Mouse (Mus musculus) G1E (cell line): ENCODE results near the gene Ipcef1. TPM values are rescaled to one million over a fixed set of nuclear protein-coding genes. Genes with fewer than 3 reads are reported as not detected.

Source experiments
- ATAC-seq: 2 replicates; pipeline ENCODE4 v1.8.0; 2016; ENCODE audit warnings: mild to moderate bottlenecking; ENCODE audit not compliant: insufficient number of reproducible peaks, poor library complexity, low FRiP score, severe bottlenecking; ENCODE audit errors: extremely low read depth
- DNase-seq: peaks from one replicate; pipeline ENCODE4 v3.0.0; 2012; ENCODE audit warnings: low spot score
- H3K27me3 ChIP-seq: 2 replicates; pipeline ENCODE4 v1.6.1; 2012; ENCODE audit warnings: mild to moderate bottlenecking, low read length, inconsistent platforms; ENCODE audit not compliant: insufficient read depth
- H3K36me3 ChIP-seq: replicated peaks from 2 replicates; pipeline ENCODE3; 2012; ENCODE audit warnings: mild to moderate bottlenecking, inconsistent platforms
- H3K4me1 ChIP-seq: 2 replicates; pipeline ENCODE4 v1.6.1; 2012; ENCODE audit warnings: low read depth, low read length, inconsistent platforms, mixed read lengths; ENCODE audit not compliant: insufficient read depth
- H3K4me3 ChIP-seq: 2 replicates; pipeline ENCODE4 v1.5.1; 2012; ENCODE audit warnings: low read depth, mild to moderate bottlenecking, inconsistent platforms, low read length, moderate library complexity, mixed read lengths
- H3K9me3 ChIP-seq: replicated peaks from 2 replicates; pipeline ENCODE4 v1.6.1; 2012; ENCODE audit warnings: inconsistent platforms
- CTCF ChIP-seq: IDR thresholded peaks from 2 replicates; pipeline ENCODE4 v1.5.1; 2012; ENCODE audit warnings: low read depth, low read length, inconsistent platforms, mixed read lengths
- GATA1 ChIP-seq: IDR thresholded peaks from 2 replicates; pipeline ENCODE4 v1.6.1; 2012; ENCODE audit warnings: borderline replicate concordance, low read length, inconsistent platforms, mixed read lengths
- GATA2 ChIP-seq: IDR thresholded peaks from 2 replicates; pipeline ENCODE4 v1.6.1; 2012; ENCODE audit warnings: low read depth, low read length, inconsistent platforms, borderline replicate concordance
- POLR2AphosphoS5 ChIP-seq: IDR thresholded peaks from 2 replicates; pipeline ENCODE4 v1.6.1; 2012; ENCODE audit warnings: low read depth, low read length, inconsistent platforms; ENCODE audit not compliant: insufficient replicate concordance
- TAL1 ChIP-seq: conservative IDR thresholded peaks from 2 replicates; pipeline ENCODE4 v1.6.1; 2012; ENCODE audit warnings: low read depth, low read length, inconsistent platforms, mixed read lengths
- polyA plus RNA-seq: library from polyadenylated mRNA; stranded (reverse); fragments of >175 nt; gene quantifications from 2 replicates; pipeline ENCODE4 v1.2.3, GENCODE M21; 2012
- total RNA-seq, 2 experiments: library from RNA; stranded (forward) in 1 of 2; stranded (reverse) in 1 of 2; fragments of 200-1000 nt in 1 of 2; fragments of >200 nt in 1 of 2; fragmentation: Nextera tagmentation in 1 of 2; gene quantifications; 2 replicates each; pipeline ENCODE4 v1.2.3; 2014 to 2017

Gene Ipcef1
- total and polyA plus RNA-seq, 3 experiments: 0.11 TPM; not detected in 2

GRCm38 (mm10) chr10:6979789-6980188 is 72.5 kb downstream of the Ipcef1 start:
- H3K27me3 ChIP-seq: no peaks in the 10 kb centered on the region
- H3K9me3 ChIP-seq: no peaks in the 10 kb centered on the region
- TF ChIP-seq TAL1 (no peak), POLR2AphosphoS5 (no peak), GATA2 (no peak), GATA1 (no peak), CTCF (no peak)
- ATAC-seq: no peak
- no peak for DNase-seq
- no peaks in the 10 kb centered on the region for H3K4me1 ChIP-seq
- H3K36me3 ChIP-seq: no peaks in the 10 kb centered on the region
- no peak overlapping the region for H3K4me3 ChIP-seq

DNA sequence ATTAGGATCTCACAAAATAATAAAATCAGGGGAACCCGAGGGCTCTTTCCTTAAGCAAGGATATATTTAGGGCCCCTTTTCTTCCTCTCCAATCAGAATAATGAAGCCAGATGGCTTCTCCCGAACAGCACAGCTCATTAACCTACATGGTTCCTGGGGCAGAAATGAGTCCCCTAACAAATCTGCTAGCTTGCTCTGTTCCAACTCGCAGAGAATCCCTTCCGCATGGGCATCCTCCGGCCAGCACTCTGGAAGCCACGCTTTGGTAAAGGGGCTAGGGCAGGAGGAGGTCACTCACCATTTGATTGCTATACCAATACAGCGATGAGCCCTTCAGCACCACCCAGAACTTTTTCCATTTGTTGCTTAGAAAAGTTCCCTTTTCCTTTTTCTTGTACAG is 73.1 kb downstream of the Ipcef1 start:
- TF ChIP-seq POLR2AphosphoS5: no peak
- no peak for TF ChIP-seq GATA1
- no peak for TF ChIP-seq CTCF
- TF ChIP-seq GATA2: no peak
- TF ChIP-seq TAL1: no peak
- DNase-seq (no peak), ATAC-seq (no peak)
- Histone ChIP-seq H3K36me3 (no peaks in the 10 kb centered on the region), H3K27me3 (no peaks in the 10 kb centered on the region), H3K4me1 (no peaks in the 10 kb centered on the region), H3K9me3 (no peaks in the 10 kb centered on the region), H3K4me3 (no peak overlapping the region)

GRCm38 (mm10) chr10:6978733-6979132 is 73.5 kb downstream of the Ipcef1 start:
- ATAC-seq (no peak), DNase-seq (no peak)
- H3K36me3 ChIP-seq: no peaks in the 10 kb centered on the region
- no peaks in the 10 kb centered on the region for H3K27me3 ChIP-seq
- no peaks in the 10 kb centered on the region for H3K4me1 ChIP-seq
- TF ChIP-seq TAL1: no peak
- no peaks in the 10 kb centered on the region for H3K9me3 ChIP-seq
- H3K4me3 ChIP-seq: no peak overlapping the region

- no peaks in the 10 kb centered on the region for H3K4me1 ChIP-seq
- H3K27me3 ChIP-seq: no peaks in the 10 kb centered on the region
- no peak overlapping the region for H3K4me3 ChIP-seq
- no peaks in the 10 kb centered on the region for H3K9me3 ChIP-seq
- TF ChIP-seq CTCF (no peak), GATA2 (no peak), TAL1 (no peak), POLR2AphosphoS5 (no peak), GATA1 (no peak)
- no peak for ATAC-seq
- H3K36me3 ChIP-seq: no peaks in the 10 kb centered on the region
- no peak for DNase-seq
Observed at GRCm38 (mm10) chr10:6977843-6978242, 74.4 kb downstream of the Ipcef1 start.

DNA sequence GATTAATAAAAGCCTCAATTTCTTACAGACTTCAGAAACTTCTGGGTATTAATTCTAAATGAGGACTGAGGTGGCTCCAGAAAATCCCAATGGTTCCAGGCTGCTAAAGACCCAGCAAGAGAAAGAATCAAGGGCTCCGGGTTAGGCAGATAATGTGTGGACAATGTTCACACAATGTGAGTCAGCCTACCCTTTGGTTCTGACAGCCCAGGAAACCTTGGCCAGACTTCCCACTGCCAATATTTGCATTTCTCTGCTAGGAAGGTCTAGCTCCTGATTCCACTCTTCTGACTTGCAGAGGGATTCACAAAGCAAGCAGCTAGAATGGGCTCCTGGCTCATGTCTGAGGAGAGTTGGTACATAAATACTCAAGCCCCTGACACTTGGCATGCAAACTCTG is 83.9 kb downstream of the Ipcef1 start:
- DNase-seq: no peak
- Histone ChIP-seq H3K4me1 (no peaks in the 10 kb centered on the region), H3K4me3 (no peak overlapping the region), H3K36me3 (no peaks in the 10 kb centered on the region), H3K9me3 (no peaks in the 10 kb centered on the region), H3K27me3 (no peaks in the 10 kb centered on the region)
- ATAC-seq: no peak
- TF ChIP-seq GATA1 (no peak), POLR2AphosphoS5 (no peak), TAL1 (no peak)

- H3K9me3 ChIP-seq: no peaks in the 10 kb centered on the region
- ATAC-seq: no peak
- no peak for TF ChIP-seq GATA2
- no peak for TF ChIP-seq POLR2AphosphoS5
- no peak for TF ChIP-seq GATA1
- no peak for TF ChIP-seq TAL1
- no peak for TF ChIP-seq CTCF
- no peaks in the 10 kb centered on the region for H3K27me3 ChIP-seq
- no peaks in the 10 kb centered on the region for H3K36me3 ChIP-seq
- no peaks in the 10 kb centered on the region for H3K4me1 ChIP-seq
- H3K4me3 ChIP-seq: no peak overlapping the region
- no peak for DNase-seq
Observed at GRCm38 (mm10) chr10:6967588-6968242, 84.6 kb downstream of the Ipcef1 start.

DNA sequence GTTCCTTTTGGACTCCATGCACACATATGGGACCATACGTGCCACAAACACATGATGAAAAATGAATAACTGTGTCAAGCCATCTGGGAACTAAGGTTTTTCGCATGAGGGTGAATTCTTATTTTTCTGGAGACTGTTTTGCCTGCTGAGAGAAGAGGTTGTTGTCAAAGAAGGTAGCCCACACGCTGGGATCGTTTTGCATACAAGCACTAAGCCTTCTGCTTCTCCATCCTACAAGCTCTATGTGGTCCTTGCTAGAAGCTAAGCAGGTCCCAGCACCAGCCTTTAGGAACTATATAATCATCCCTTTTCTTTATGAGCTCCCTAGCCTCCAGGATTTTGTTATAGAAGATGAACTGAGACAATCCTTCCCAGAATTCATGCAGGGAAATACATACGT is 93.5 kb downstream of the Ipcef1 start:
- ATAC-seq: no peak
- Histone ChIP-seq H3K9me3 (no peaks in the 10 kb centered on the region), H3K27me3 (no peaks in the 10 kb centered on the region), H3K4me1 (no peaks in the 10 kb centered on the region), H3K36me3 (no peaks in the 10 kb centered on the region), H3K4me3 (no peak overlapping the region)
- no peak for DNase-seq
- TF ChIP-seq POLR2AphosphoS5: no peak
- TF ChIP-seq TAL1: no peak
- no peak for TF ChIP-seq GATA1
- TF ChIP-seq GATA2: no peak
